Mouse (Mus musculus): ENCODE measurements at regions not wholly inside any gene's neighbourhood (a gene's known extent, or its start where the extent isn't known, plus 50 kb on each side); places are given as distances from the start of the nearest gene placed in this dataset.

DNA sequence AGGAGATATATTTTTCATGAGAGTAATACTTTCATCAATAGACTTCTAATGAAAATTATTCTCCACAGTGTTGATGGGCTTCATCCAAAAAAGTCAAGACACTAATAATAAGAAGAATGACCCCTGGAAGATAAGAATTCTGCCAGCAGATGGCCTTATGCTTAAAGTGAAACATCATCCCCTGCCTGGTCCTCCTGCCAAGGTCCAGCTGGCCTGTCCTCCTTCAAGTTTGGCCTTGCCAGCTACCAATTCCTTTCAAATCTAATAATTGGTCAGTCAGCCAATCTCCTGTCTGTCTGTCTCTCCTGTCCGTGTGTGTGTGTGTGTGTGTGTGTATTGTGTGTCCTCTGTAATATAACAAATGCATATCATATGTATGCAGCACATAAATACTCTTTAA, 388.8 kb downstream of the Wdr11 start:
- Histone ChIP-seq H3K27ac (ENCODE audit: insufficient read depth, low read length) (no peak overlapping the region), H3K4me3 (ENCODE audit: insufficient read depth, low read length) (no peak overlapping the region), H3K4me1 (ENCODE audit: control insufficient read depth, insufficient read depth, low read length) (peaks cover under 1% of the 10 kb centered on the region; the same call in 1 of the 2 replicates)
- TF ChIP-seq CTCF (IDR thresholded peaks at IDR 0.05; ENCODE audit: extremely low read depth, insufficient read depth, low read length) (no peak), POLR2A (IDR thresholded peaks at IDR 0.05; ENCODE audit: extremely low read depth, insufficient read depth, low read length) (no peak)

DNA sequence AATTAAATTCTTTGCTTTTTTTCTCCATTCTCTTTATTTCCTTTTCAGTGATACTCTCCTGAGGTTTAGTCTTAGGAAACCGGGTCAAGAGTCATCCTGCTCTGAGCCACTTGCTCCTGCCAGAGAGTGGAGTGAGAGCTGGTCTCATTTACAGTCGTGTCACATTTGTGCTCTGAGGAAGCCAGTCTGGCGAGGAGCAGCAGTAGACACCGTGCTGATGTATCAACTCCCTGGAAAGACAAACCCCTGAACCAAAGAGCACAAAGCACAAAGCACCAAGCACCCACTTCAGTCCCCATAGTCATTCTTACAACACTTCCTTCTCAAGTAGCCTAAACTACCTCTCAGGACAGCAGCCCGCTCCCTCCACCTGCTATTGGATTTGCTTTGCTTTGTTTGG, 390.7 kb downstream of the Wdr11 start:
- no peaks in the 10 kb centered on the region for H3K4me1 ChIP-seq (ENCODE audit: control insufficient read depth, insufficient read depth, low read length)
- no peak overlapping the region for H3K4me3 ChIP-seq (ENCODE audit: insufficient read depth, low read length)
- H3K27ac ChIP-seq (ENCODE audit: insufficient read depth, low read length), result no peak overlapping the region
- TF ChIP-seq POLR2A (IDR thresholded peaks at IDR 0.05; ENCODE audit: extremely low read depth, insufficient read depth, low read length), result no peak
- TF ChIP-seq CTCF (IDR thresholded peaks at IDR 0.05; ENCODE audit: extremely low read depth, insufficient read depth, low read length), result no peak

DNA sequence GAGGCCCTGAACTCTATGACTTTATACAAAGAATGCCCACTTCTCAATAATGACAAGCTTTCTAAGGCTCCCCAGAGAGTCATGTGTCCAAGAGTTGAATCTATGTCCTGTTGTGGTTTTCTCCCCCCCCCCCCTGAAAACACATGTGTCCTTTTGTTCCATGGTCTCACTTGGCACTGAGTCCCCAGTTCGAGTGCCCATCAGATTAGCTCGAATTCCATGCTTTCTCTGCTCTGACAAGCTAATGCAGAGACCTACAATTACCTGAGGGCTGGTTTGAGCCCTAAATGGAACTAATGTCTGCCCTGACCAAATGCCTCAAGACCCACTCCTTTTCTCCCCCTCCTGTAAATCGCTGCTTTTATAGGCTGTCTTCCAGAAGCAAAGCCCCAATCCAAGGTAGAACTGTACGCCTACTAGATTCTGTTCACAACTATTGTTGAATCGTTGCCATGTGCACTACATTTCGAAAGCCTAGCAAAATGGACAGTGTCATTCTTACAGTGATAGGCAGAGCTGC, 392.0 kb downstream of the Wdr11 start:
- no peak overlapping the region for H3K4me3 ChIP-seq (ENCODE audit: insufficient read depth, low read length)
- TF ChIP-seq CTCF (IDR thresholded peaks at IDR 0.05; ENCODE audit: extremely low read depth, insufficient read depth, low read length) (no peak), POLR2A (IDR thresholded peaks at IDR 0.05; ENCODE audit: extremely low read depth, insufficient read depth, low read length) (no peak)
- H3K27ac ChIP-seq (ENCODE audit: insufficient read depth, low read length), result no peak overlapping the region

DNA sequence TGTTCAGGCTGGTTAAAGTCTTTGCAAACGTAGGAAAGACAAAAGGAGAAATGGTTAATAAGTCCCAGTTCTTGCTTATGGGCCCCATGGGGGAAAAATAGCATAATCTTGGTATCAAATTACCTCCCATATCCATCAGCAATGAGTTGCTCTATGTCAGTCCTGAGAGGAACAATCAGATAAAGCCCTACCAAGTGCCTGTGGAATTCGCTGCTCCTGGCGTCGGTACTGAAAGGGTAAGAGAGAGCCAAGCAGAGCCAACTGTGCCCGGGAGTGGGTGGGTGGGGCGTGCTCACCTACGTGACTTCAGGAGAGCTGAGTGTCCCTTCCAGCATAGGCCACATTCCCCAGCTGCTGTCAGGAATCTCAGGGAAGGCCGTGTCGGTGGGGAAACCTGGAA, 392.7 kb downstream of the Wdr11 start:
- H3K27ac ChIP-seq (ENCODE audit: insufficient read depth, low read length), result no peak overlapping the region
- TF ChIP-seq CTCF (IDR thresholded peaks at IDR 0.05; ENCODE audit: extremely low read depth, insufficient read depth, low read length) (no peak), POLR2A (IDR thresholded peaks at IDR 0.05; ENCODE audit: extremely low read depth, insufficient read depth, low read length) (no peak)
- no peak overlapping the region for H3K4me3 ChIP-seq (ENCODE audit: insufficient read depth, low read length)
- H3K4me1 ChIP-seq (ENCODE audit: control insufficient read depth, insufficient read depth, low read length), result no peaks in the 10 kb centered on the region

More for the DNA sequence above, 392.0 kb downstream of the Wdr11 start:
- no peaks in the 10 kb centered on the region for H3K4me1 ChIP-seq (ENCODE audit: control insufficient read depth, insufficient read depth, low read length)

DNA sequence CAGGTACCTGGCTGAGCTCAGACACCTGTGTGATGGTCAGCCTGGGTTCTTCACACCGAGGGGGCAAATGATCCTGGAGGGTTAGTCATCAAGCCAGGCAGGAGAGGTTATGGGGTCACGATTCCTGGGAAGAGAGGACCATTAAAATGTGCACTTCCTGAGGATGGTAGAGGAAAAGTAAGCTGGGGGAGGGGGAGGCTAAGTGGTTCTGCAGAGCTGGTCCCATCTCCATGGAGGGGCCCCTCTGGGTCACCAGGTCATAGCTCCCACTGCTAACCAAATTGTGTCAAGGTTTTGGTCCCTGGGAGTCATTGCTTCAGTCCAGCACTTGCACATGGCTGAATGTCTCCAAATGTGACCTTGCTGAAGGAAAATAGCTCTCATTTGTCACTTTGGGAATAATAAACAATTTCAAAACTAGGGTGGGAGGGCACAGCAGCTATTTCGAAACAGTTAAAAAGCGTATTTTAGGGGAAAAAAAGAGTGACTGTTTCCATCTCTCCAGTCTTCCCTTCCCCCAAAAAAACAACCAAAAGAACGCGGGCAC, 395.5 kb downstream of the Wdr11 start:
- TF ChIP-seq CTCF (IDR thresholded peaks at IDR 0.05; ENCODE audit: extremely low read depth, insufficient read depth, low read length), result no peak
- TF ChIP-seq POLR2A (IDR thresholded peaks at IDR 0.05; ENCODE audit: extremely low read depth, insufficient read depth, low read length), result no peak
- Histone ChIP-seq H3K27ac (ENCODE audit: insufficient read depth, low read length) (no peak overlapping the region), H3K4me3 (ENCODE audit: insufficient read depth, low read length) (no peak overlapping the region), H3K4me1 (ENCODE audit: control insufficient read depth, insufficient read depth, low read length) (no peaks in the 10 kb centered on the region)

DNA sequence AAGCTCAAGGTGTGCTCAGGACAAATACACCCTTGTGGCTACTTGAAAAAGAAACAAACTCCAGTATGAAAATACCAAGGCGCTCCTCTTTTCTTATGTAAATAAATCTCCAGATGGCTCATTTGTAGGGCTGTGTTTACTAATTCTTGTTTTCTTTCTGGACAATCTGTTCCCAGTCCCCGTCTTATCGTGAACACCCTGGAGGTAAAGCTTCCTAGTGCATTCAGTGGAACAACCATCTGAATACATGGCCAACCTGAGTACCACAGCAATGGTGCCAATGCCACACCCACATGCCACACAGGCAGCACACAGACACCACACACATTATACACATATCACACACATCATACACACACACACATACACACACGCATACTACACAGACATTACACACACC, 396.1 kb downstream of the Wdr11 start:
- no peaks in the 10 kb centered on the region for H3K4me1 ChIP-seq (ENCODE audit: control insufficient read depth, insufficient read depth, low read length)
- TF ChIP-seq POLR2A (IDR thresholded peaks at IDR 0.05; ENCODE audit: extremely low read depth, insufficient read depth, low read length) (no peak), CTCF (IDR thresholded peaks at IDR 0.05; ENCODE audit: extremely low read depth, insufficient read depth, low read length) (no peak)
- H3K27ac ChIP-seq (ENCODE audit: insufficient read depth, low read length), result no peak overlapping the region
- no peak overlapping the region for H3K4me3 ChIP-seq (ENCODE audit: insufficient read depth, low read length)

DNA sequence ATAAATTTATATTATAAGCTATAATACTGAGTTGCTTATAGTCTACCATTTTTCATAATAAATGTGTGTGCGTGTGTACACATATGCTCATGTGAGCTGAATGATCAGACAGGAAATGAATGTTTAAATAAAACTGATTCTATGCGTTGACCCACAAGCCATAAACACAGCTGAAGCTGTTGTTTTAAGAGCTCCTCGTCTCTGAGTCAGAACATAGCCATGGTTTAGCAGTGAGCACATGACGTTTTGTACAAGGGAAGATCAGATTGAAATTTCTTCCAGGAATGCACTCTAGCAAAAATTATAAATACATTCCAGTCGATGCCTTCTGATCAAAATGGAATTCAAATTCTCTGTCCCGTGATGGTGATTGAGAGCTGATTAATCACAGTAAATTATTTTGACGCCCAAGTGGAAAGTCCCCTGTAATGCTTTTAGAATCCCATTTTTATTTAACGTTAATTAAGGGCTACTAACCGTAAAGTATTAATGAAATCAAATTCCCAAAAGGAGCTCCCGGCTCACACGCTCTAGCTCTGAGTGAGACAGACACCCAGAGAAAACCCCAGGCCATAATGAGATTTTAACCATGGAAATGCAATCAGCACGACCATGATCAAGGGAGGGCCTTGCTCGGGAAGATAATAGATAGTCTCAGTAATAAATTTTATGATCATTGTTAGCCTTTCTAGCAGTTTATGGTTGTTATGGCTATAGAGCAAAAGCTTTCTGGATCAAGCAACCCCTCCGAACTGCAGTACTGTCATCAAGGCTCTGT, 402.0 kb downstream of the Wdr11 start:
- Histone ChIP-seq H3K4me3 (ENCODE audit: insufficient read depth, low read length) (no peak overlapping the region), H3K4me1 (ENCODE audit: control insufficient read depth, insufficient read depth, low read length) (no peaks in the 10 kb centered on the region), H3K27ac (ENCODE audit: insufficient read depth, low read length) (no peak overlapping the region)
- no peak for TF ChIP-seq POLR2A (IDR thresholded peaks at IDR 0.05; ENCODE audit: extremely low read depth, insufficient read depth, low read length)
- no peak for TF ChIP-seq CTCF (IDR thresholded peaks at IDR 0.05; ENCODE audit: extremely low read depth, insufficient read depth, low read length)

DNA sequence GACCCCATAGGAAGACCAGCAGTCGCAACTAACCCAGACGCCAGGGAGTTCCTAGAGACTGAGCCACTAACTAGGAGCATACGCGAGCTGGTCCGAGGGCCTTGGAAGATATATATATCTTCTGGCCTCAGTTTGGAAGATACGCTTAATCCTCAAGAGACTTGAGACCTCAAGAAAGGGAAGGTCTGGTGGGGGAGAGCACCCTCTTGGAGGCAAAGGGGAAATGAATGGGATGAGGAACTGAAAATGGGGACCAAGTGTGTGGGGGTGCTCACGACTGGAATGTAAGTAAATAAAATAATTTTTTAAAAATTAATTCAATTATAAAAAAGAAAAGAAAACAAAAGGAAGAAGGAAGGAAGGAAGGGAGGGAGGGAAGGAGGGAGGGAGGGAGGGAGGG, 403.9 kb downstream of the Wdr11 start:
- H3K4me3 ChIP-seq (ENCODE audit: insufficient read depth, low read length), result no peak overlapping the region
- no peaks in the 10 kb centered on the region for H3K4me1 ChIP-seq (ENCODE audit: control insufficient read depth, insufficient read depth, low read length)
- no peak overlapping the region for H3K27ac ChIP-seq (ENCODE audit: insufficient read depth, low read length)
- no peak for TF ChIP-seq CTCF (IDR thresholded peaks at IDR 0.05; ENCODE audit: extremely low read depth, insufficient read depth, low read length)
- TF ChIP-seq POLR2A (IDR thresholded peaks at IDR 0.05; ENCODE audit: extremely low read depth, insufficient read depth, low read length), result no peak

DNA sequence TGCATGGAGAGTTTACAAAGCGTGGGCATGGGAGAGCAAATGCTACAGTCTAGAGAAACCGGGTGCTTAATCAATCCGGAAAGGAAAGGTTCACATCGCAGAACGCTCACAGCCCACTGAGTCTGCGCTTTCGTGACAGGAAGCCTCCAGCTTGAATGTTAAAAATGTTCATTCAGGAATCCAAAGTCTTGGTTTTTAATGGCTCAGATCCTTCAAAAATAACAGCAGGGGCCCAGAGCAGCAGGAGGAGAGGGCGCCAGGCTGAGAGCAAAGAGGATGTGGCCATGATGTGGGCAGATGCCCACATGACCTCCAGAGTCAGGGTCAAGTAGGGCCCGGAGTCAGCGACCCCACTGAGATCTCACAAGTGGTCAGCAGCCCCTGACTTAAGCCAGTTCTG, 409.4 kb downstream of the Wdr11 start:
- no peaks in the 10 kb centered on the region for H3K4me1 ChIP-seq (ENCODE audit: control insufficient read depth, insufficient read depth, low read length)
- 0 out of 2 replicates have a peak, but pooled peaks have one; percentile 31 for TF ChIP-seq POLR2A (IDR thresholded peaks at IDR 0.05; ENCODE audit: extremely low read depth, insufficient read depth, low read length)
- TF ChIP-seq CTCF (IDR thresholded peaks at IDR 0.05; ENCODE audit: extremely low read depth, insufficient read depth, low read length), result no peak

DNA sequence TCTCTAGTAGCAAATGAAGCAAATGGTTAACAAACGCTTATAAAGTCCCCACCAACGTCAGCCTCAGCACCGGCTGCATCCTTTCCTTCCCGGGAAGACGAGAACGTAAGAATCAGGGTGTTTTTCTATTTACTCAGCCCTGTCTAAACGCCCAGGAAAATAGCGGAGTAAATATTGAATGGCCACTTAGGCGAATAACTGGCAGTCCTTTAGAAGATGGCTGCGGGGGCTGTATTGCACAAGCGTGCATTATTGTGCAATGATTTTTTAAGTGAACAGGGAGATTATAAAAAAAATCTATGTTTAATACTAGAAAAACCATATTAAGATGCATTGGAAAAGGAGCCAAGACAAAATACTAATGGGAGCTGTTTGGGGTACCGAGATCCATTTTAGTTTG, 410.3 kb downstream of the Wdr11 start:
- no peak overlapping the region for H3K27ac ChIP-seq (ENCODE audit: insufficient read depth, low read length)
- no peak overlapping the region for H3K4me3 ChIP-seq (ENCODE audit: insufficient read depth, low read length)
- no peaks in the 10 kb centered on the region for H3K4me1 ChIP-seq (ENCODE audit: control insufficient read depth, insufficient read depth, low read length)
- TF ChIP-seq POLR2A (IDR thresholded peaks at IDR 0.05; ENCODE audit: extremely low read depth, insufficient read depth, low read length), result no peak
- no peak for TF ChIP-seq CTCF (IDR thresholded peaks at IDR 0.05; ENCODE audit: extremely low read depth, insufficient read depth, low read length)

More for the DNA sequence above, 409.4 kb downstream of the Wdr11 start:
- Histone ChIP-seq H3K4me3 (ENCODE audit: insufficient read depth, low read length) (peak overlapping the region; percentile 37; the same call in 1 of the 2 replicates), H3K27ac (ENCODE audit: insufficient read depth, low read length) (0 out of 2 replicates have a peak overlapping the region, but pooled peaks have one; percentile 13)

Data from cortical plate, adult 2 months (tissue).